Mouse (Mus musculus) liver, adult 2 months (tissue): ENCODE measurements at regions not wholly inside any gene's neighbourhood (a gene's known extent, or its start where the extent isn't known, plus 50 kb on each side); places are given as distances from the start of the nearest gene placed in this dataset.

Source experiments
- CTCF ChIP-seq: fragments of 200-500 bp; IDR thresholded peaks from 2 replicates; pipeline ENCODE4 v1.5.1; 2011; ENCODE audit warnings: low read depth, low read length, control low read depth
- POLR2A ChIP-seq: fragments of 200-500 bp; IDR thresholded peaks from 2 replicates; pipeline ENCODE4 v1.6.1; 2011; ENCODE audit warnings: low read length, control low read depth; ENCODE audit not compliant: insufficient read depth; ENCODE audit errors: extremely low read depth

DNA sequence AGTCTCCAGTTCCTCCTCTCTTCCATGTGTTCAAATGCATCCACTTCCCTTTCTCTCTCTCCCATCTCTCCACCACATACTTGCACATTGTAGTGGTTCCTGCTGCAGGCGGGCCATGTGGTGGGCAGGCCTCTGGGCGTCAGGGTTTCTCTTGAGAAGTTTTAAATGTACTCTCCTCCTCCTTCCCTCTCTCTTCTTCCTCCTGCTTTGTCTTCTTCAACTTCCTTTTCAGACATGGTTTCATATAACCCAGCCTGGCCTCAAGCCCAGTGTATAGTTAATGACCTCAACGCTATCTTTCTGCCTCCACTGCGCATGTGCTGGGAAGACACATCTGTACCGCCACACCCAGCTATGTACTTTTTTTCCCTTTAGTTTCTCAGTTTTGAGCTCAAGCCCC lies 110.3 kb upstream of the Abca1 start:
- TF ChIP-seq CTCF, result no peak
- no peak for TF ChIP-seq POLR2A
